Mouse (Mus musculus) CD4-positive, CD25-positive, alpha-beta regulatory T cell, adult 4 months (primary cell): ENCODE data around the gene Zscan4-ps3. TPM values are rescaled to one million over a fixed set of nuclear protein-coding genes. Genes with fewer than 3 reads are reported as not detected.
"Not testable (repeated sequence)": the region's sequence is repeated elsewhere in the genome, so short reads cannot be mapped to it uniquely, and the experiment has no call there.

Experiments used
- ATAC-seq: one replicate; pipeline ENCODE4 v1.8.0; 2017
- polyA plus RNA-seq, 2 experiments: library from polyadenylated mRNA; unstranded; fragments of 100-300 nt; shearing (Covaris generic); gene quantifications; one replicate each; pipeline ENCODE4 v1.2.1; 2017

Gene Zscan4-ps3
- polyA plus RNA-seq = not detected

GRCm38 (mm10) chr7:11609008-11609407 lies at the start of gene Zscan4-ps3:
TSS of gene Zscan4-ps3 (plus strand) at chr7:11609308.
- not testable (repeated sequence) for ATAC-seq

- not testable (repeated sequence) for ATAC-seq
These were observed 8.0 kb downstream of the Zscan4-ps3 start for GRCm38 (mm10) chr7:11617082-11617481.

Other genes with a start within 250 kb of the Zscan4-ps3 start
- gene Zscan4f, start 211.4 kb upstream of the Zscan4-ps3 start, polyA plus RNA-seq = not detected
- gene Zscan4-ps2, start 95.0 kb upstream of the Zscan4-ps3 start, polyA plus RNA-seq = not detected
- not detected for gene Vmn1r72, start 70.8 kb downstream of the Zscan4-ps3 start, polyA plus RNA-seq
- gene Vmn1r73, start 121.0 kb downstream of the Zscan4-ps3 start, polyA plus RNA-seq = not detected
- not detected for gene Vmn1r74, start 224.7 kb downstream of the Zscan4-ps3 start, polyA plus RNA-seq